Mouse (Mus musculus) hindbrain, embryonic 13.5 days (tissue): Measurements from ENCODE around the gene Drd5. TPM values are rescaled to one million over a fixed set of nuclear protein-coding genes. Genes with fewer than 3 reads are reported as not detected.
A peak's percentile ranks its signal among the peaks of the same experiment; 100 is the strongest.

Experiments
- ATAC-seq: fragments of 200-750 bp; cut with Nextera tagmentation; 2 replicates; pipeline ENCODE4 v1.8.0; 2017; ENCODE audit warnings: moderate TSS enrichment; ENCODE audit not compliant: low FRiP score
- H3K27ac ChIP-seq: fragments of 300-500 bp; sonication (generic); 2 replicates; pipeline ENCODE4 v1.5.1; 2015; ENCODE audit warnings: inconsistent platforms, mild to moderate bottlenecking, moderate library complexity
- H3K27me3 ChIP-seq: fragments of 300-500 bp; sonication (generic); 2 replicates; pipeline ENCODE4 v1.6.1; 2015; ENCODE audit warnings: mild to moderate bottlenecking, inconsistent platforms
- H3K36me3 ChIP-seq: fragments of 300-500 bp; sonication (generic); 2 replicates; pipeline ENCODE4 v1.6.1; 2015; ENCODE audit warnings: mild to moderate bottlenecking, inconsistent platforms
- H3K4me1 ChIP-seq: fragments of 300-500 bp; sonication (generic); replicated peaks from 2 replicates; pipeline ENCODE4 v1.6.1; 2015; ENCODE audit warnings: inconsistent platforms
- H3K4me2 ChIP-seq: fragments of 300-500 bp; sonication (generic); 2 replicates; pipeline ENCODE4 v1.6.1; 2015; ENCODE audit warnings: inconsistent platforms, mild to moderate bottlenecking, moderate library complexity
- H3K4me3 ChIP-seq: fragments of 300-500 bp; sonication (generic); 2 replicates; pipeline ENCODE4 v1.5.1; 2015; ENCODE audit warnings: mild to moderate bottlenecking, inconsistent platforms
- H3K9ac ChIP-seq: fragments of 300-500 bp; sonication (generic); 2 replicates; pipeline ENCODE4 v1.6.1; 2015; ENCODE audit warnings: mild to moderate bottlenecking, inconsistent platforms
- H3K9me3 ChIP-seq: fragments of 300-500 bp; sonication (generic); 2 replicates; pipeline ENCODE4 v1.6.1; 2016; ENCODE audit warnings: inconsistent platforms
- WGBS: fragments of 180-500 bp; shearing (Covaris S2); methylation state at CpG from one replicate; pipeline ENCODE4 v1.1.7; 2015; 5-methylcytosine and 5-hydroxymethylcytosine counted together
- polyA plus RNA-seq: library from polyadenylated mRNA; unstranded; fragments of >200 nt; fragmentation: Nextera tagmentation; extraction: Ambion mirVana; gene quantifications from 2 replicates; pipeline ENCODE4 v1.2.1, GENCODE M21; 2015

Drd5 gene
- polyA plus RNA-seq, 1 experiment from 2014 or later, result 0.13 TPM

DNA sequence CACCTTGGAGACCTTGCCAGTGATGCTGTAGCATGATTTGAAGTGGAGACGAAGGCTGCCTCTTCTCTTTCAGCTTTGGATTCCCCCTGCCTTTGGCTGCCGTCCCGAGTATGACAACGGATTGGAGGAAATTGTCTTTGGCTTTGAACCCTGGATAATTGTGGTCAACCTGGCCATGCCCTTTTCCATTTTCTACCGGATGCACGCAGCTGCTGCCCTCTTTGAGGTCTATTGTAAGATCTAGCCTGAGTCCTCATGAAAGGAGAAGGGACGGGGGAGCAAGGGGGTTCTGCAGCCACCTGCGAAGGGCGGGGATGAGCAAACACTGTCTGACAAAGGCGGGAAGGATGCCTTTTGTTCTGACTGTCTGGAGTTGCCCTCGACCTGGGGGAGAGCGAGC is 16.5 kb upstream of the Drd5 start:
- H3K4me2 ChIP-seq, result no peak overlapping the region
- 16% methylated on average over 12 of the region's 12 CpGs for WGBS
- no peaks in the 10 kb centered on the region for H3K4me1 ChIP-seq
- no peak overlapping the region for H3K9ac ChIP-seq
- no peaks in the 10 kb centered on the region for H3K9me3 ChIP-seq
- H3K36me3 ChIP-seq, result no peaks in the 10 kb centered on the region
- H3K27me3 ChIP-seq, result no peaks in the 10 kb centered on the region
- no peak overlapping the region for H3K27ac ChIP-seq
- H3K4me3 ChIP-seq, result no peak overlapping the region
- ATAC-seq, result no peak

DNA sequence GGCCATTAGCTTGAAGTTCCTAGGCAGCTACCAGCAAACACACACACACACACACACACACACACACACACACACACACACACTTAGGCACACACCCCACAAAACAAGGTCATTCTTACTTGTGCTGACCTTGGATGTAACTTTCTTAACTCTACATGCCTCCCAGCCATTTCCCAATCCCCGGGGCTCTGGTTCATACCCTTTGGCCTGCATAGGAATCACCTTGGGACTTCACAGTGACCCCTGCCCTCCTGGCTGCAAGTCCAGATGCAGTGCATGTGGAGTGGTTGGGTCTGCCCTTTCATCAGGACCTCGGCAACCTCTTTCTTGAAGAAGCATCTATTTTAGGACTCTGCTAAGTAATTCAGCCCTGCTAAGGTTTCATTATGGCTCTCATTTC is 13.9 kb upstream of the Drd5 start:
- H3K9ac ChIP-seq, result no peak overlapping the region
- H3K36me3 ChIP-seq, result no peaks in the 10 kb centered on the region
- 68% methylated on average over 2 of the region's 2 CpGs for WGBS
- H3K4me3 ChIP-seq, result no peak overlapping the region
- peaks cover 13% of the 10 kb centered on the region; the same call in 1 of the 2 replicates for H3K27me3 ChIP-seq
- no peaks in the 10 kb centered on the region for H3K4me1 ChIP-seq
- no peak overlapping the region for H3K4me2 ChIP-seq
- no peaks in the 10 kb centered on the region for H3K9me3 ChIP-seq
- ATAC-seq, result no peak
- no peak overlapping the region for H3K27ac ChIP-seq

GRCm38 (mm10) chr5:38307255-38308101 is 11.7 kb upstream of the Drd5 start:
- WGBS, result 10% methylated on average over 26 of the region's 26 CpGs
- Histone ChIP-seq H3K36me3 (no peaks in the 10 kb centered on the region), H3K27me3 (peaks cover 13% of the 10 kb centered on the region; the same call in 1 of the 2 replicates), H3K4me2 (peak overlapping the region; percentile 64), H3K27ac (no peak overlapping the region), H3K4me1 (no peaks in the 10 kb centered on the region), H3K9me3 (no peaks in the 10 kb centered on the region), H3K9ac (0 out of 2 replicates have a peak overlapping the region, but pooled peaks have one; percentile 56), H3K4me3 (peak overlapping the region; percentile 42)
- ATAC-seq, result peak; percentile 93

DNA sequence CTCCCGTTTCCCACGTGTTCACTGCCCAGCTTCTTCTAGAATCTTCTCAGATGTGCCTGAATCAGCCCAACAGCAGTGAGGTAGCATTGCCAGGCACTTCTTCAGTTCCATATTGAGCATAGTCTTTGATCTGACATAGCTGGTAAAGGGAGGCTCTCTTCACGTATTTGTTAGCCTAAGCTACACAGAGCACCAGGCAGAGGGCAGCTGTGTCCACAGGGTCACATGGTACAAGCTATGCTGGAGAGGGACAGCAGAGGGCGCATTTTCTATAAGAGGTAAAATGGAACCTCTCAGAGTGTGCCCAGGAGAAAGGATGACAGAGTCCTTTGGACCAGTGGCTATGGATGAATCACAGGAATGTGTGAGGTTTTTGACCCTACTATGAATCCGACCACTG is 10.3 kb upstream of the Drd5 start:
- WGBS, result 55% methylated on average over 5 of the region's 5 CpGs
- Histone ChIP-seq H3K9me3 (no peaks in the 10 kb centered on the region), H3K9ac (no peak overlapping the region), H3K27me3 (peaks cover 13% of the 10 kb centered on the region; the same call in 1 of the 2 replicates), H3K4me1 (no peaks in the 10 kb centered on the region), H3K4me3 (no peak overlapping the region), H3K4me2 (no peak overlapping the region), H3K36me3 (no peaks in the 10 kb centered on the region), H3K27ac (no peak overlapping the region)
- ATAC-seq, result no peak

GRCm38 (mm10) chr5:38309795-38310194 is 9.4 kb upstream of the Drd5 start:
- no peak overlapping the region for H3K27ac ChIP-seq
- no peaks in the 10 kb centered on the region for H3K9me3 ChIP-seq
- H3K4me1 ChIP-seq, result no peaks in the 10 kb centered on the region
- H3K36me3 ChIP-seq, result no peaks in the 10 kb centered on the region
- H3K4me2 ChIP-seq, result no peak overlapping the region
- H3K27me3 ChIP-seq, result peaks cover 13% of the 10 kb centered on the region; the same call in 1 of the 2 replicates
- ATAC-seq, result no peak
- H3K9ac ChIP-seq, result no peak overlapping the region
- H3K4me3 ChIP-seq, result no peak overlapping the region
- WGBS, result 64% methylated on average over 3 of the region's 3 CpGs

GRCm38 (mm10) chr5:38333381-38333780 is 14.2 kb downstream of the Drd5 start:
- Histone ChIP-seq H3K4me3 (no peak overlapping the region), H3K27me3 (no peaks in the 10 kb centered on the region), H3K9ac (no peak overlapping the region), H3K4me2 (no peak overlapping the region), H3K36me3 (no peaks in the 10 kb centered on the region), H3K9me3 (no peaks in the 10 kb centered on the region), H3K27ac (no peak overlapping the region), H3K4me1 (no peaks in the 10 kb centered on the region)
- 77% methylated on average over 4 of the region's 4 CpGs for WGBS
- ATAC-seq, result no peak

- Histone ChIP-seq H3K27me3 (no peaks in the 10 kb centered on the region), H3K27ac (no peak overlapping the region), H3K4me2 (no peak overlapping the region), H3K36me3 (no peaks in the 10 kb centered on the region), H3K4me3 (no peak overlapping the region), H3K9ac (no peak overlapping the region), H3K4me1 (no peaks in the 10 kb centered on the region), H3K9me3 (no peaks in the 10 kb centered on the region)
- WGBS, result 42% methylated on average over 1 of the region's 1 CpGs
- no peak for ATAC-seq
Observed at GRCm38 (mm10) chr5:38334582-38334981, 15.4 kb downstream of the Drd5 start.

DNA sequence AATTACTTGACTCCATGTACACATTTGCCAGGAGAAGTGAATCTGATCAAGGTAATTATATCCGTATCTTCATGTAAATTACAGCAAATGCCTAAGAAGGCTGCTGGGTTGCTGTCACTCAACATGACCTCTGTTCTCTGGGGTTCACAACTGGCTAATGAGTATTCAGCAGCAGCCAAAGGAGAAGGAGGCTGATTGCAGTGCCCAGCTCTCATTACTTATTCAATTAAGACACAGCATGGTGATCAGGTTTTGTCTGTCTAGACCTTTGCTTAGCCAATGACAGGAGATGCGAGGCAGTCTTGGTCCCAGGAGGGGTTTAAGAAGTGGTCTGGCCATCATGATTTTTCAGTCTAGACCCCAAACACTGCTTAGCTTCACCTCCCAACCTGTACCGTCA is 23.9 kb downstream of the Drd5 start:
- Histone ChIP-seq H3K9me3 (no peaks in the 10 kb centered on the region), H3K9ac (no peak overlapping the region), H3K27ac (no peak overlapping the region), H3K4me3 (no peak overlapping the region), H3K4me2 (no peak overlapping the region), H3K27me3 (no peaks in the 10 kb centered on the region), H3K4me1 (peaks cover 5% of the 10 kb centered on the region), H3K36me3 (no peaks in the 10 kb centered on the region)
- 56% methylated on average over 3 of the region's 3 CpGs for WGBS
- ATAC-seq, result no peak

GRCm38 (mm10) chr5:38346646-38347432 is 27.7 kb downstream of the Drd5 start:
- H3K27me3 ChIP-seq, result no peaks in the 10 kb centered on the region
- ATAC-seq, result no peak
- 40% methylated on average over 10 of the region's 10 CpGs for WGBS

GRCm38 (mm10) chr5:38350351-38350929 is 31.3 kb downstream of the Drd5 start:
- no peaks in the 10 kb centered on the region for H3K9me3 ChIP-seq
- H3K36me3 ChIP-seq, result no peaks in the 10 kb centered on the region
- 0 out of 2 replicates have a peak, but pooled peaks cover 2% of the 10 kb centered on the region for H3K27me3 ChIP-seq
- no peak overlapping the region for H3K4me2 ChIP-seq
- H3K27ac ChIP-seq, result no peak overlapping the region
- ATAC-seq, result no peak
- peaks cover 10% of the 10 kb centered on the region for H3K4me1 ChIP-seq
- no peak overlapping the region for H3K9ac ChIP-seq
- WGBS, result 14% methylated on average over 5 of the region's 5 CpGs
- H3K4me3 ChIP-seq, result no peak overlapping the region

More at GRCm38 (mm10) chr5:38346646-38347432, 27.7 kb downstream of the Drd5 start:
- peaks cover 15% of the 10 kb centered on the region for H3K4me1 ChIP-seq
- H3K36me3 ChIP-seq, result no peaks in the 10 kb centered on the region
- no peaks in the 10 kb centered on the region for H3K9me3 ChIP-seq
- H3K4me2 ChIP-seq, result no peak overlapping the region
- H3K27ac ChIP-seq, result no peak overlapping the region
- H3K4me3 ChIP-seq, result no peak overlapping the region
- H3K9ac ChIP-seq, result no peak overlapping the region

GRCm38 (mm10) chr5:38356927-38357326 is 37.8 kb downstream of the Drd5 start:
- Histone ChIP-seq H3K27me3 (0 out of 2 replicates have a peak, but pooled peaks cover 2% of the 10 kb centered on the region), H3K27ac (no peak overlapping the region), H3K4me2 (no peak overlapping the region), H3K9me3 (no peaks in the 10 kb centered on the region), H3K36me3 (no peaks in the 10 kb centered on the region), H3K4me1 (no peaks in the 10 kb centered on the region), H3K9ac (no peak overlapping the region), H3K4me3 (no peak overlapping the region)
- 89% methylated on average over 3 of the region's 3 CpGs for WGBS
- no peak for ATAC-seq

DNA sequence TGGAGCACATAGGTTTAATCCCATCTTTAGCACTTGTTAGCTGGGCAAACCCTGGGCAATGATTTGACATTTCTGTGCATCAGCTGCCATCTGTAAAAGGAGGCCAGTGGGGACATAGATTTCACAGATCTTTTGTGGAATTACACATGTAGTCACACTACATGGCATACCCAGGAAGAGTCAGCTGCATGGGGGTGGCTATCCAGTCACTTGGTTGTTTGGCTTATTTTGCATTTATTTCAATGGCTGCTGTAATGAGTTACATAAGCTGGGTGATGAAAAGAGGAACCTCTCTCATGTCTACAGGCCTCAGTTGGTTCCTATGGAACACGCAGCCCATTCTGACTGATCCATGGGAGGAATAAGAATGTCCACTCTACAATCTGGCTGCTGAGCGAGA is 40.5 kb downstream of the Drd5 start:
- Histone ChIP-seq H3K4me1 (no peaks in the 10 kb centered on the region), H3K36me3 (no peaks in the 10 kb centered on the region), H3K27ac (no peak overlapping the region), H3K9me3 (no peaks in the 10 kb centered on the region), H3K4me3 (no peak overlapping the region), H3K9ac (no peak overlapping the region), H3K27me3 (no peaks in the 10 kb centered on the region), H3K4me2 (no peak overlapping the region)
- no peak for ATAC-seq
- 76% methylated on average over 2 of the region's 2 CpGs for WGBS
